In genomic region chr2:32534733-32535471, GRCm38 (mm10) we compare ENCODE assay signal across 8 mouse cellular contexts. TPM values are rescaled to one million over a fixed set of nuclear protein-coding genes. Genes with fewer than 3 reads are reported as not detected.
A peak's percentile ranks its signal among the peaks of the same experiment; 100 is the strongest.
DNase-seq lines count a peak whose midpoint lies in the region; ATAC-seq and TF ChIP-seq lines count a peak whose summit lies in the region.

Gene Fam102a, plus strand, starts transcription at chr2:32535332.

- peak within 1 kb of the TSS; percentile 98 for H3K9ac ChIP-seq in hindbrain, embryonic 14.5 days

- POLR2A ChIA-PET in Patski (lab: Charles Lee): interaction anchor here (0.6 to 1.0 kb wide), 3 partner anchors 71 to 172 kb away, joined by 3 to 11 read pairs (median 4); no protein-coding TSS in a partner anchor

- peaks cover 48% of the 10 kb centered on the region for H3K4me1 ChIP-seq in hindbrain, embryonic 14.5 days (replicated peaks; ENCODE audit: control insufficient read depth, insufficient read depth, low read length)

- CTCF ChIA-PET in Patski (lab: Charles Lee): no interaction called here

- no peaks in the 10 kb centered on the region for H3K9me3 ChIP-seq in hindbrain, embryonic 14.5 days (ENCODE audit: control insufficient read depth, low read length)

- in situ Hi-C loops in Patski (cut with MboI; ENCODE audit: low pct_unique_long_range_greater_than_20kb): no loop called here

- peak; percentile 92 for ATAC-seq in Patski
- ATAC-seq in hindbrain, embryonic 14.5 days (ENCODE audit: low FRiP score): peak; percentile 96

- under 1% methylated on average over 65 of the region's 67 CpGs for WGBS in hindbrain, embryonic 14.5 days

- H3K27me3 ChIP-seq in Patski: no peaks in the 10 kb centered on the region
- no peaks in the 10 kb centered on the region for H3K27me3 ChIP-seq in hindbrain, embryonic 14.5 days (ENCODE audit: control insufficient read depth, insufficient read depth, low read length)

- H3K36me3 ChIP-seq in hindbrain, embryonic 14.5 days (replicated peaks; ENCODE audit: control insufficient read depth, insufficient read depth): no peaks in the 10 kb centered on the region

- peak within 1 kb of the TSS; percentile 93 for H3K27ac ChIP-seq in hindbrain, embryonic 14.5 days

- peak within 1 kb of the TSS; percentile 94 for H3K4me3 ChIP-seq in hindbrain, embryonic 14.5 days (replicated peaks; ENCODE audit: low read length)

- peak; percentile 73 for DNase-seq in Patski (ENCODE audit: low read depth, low spot score)
- DNase-seq in cerebellum, postnatal 14 days: peak; percentile 100
- peak; percentile 97 to 98 for DNase-seq in frontal cortex, postnatal 25 days (ENCODE audit: low spot score in 2 of 2)
- DNase-seq in hindbrain, embryonic 14.5 days (ENCODE audit: low spot score): peak; percentile 96
- peak; percentile 97 for DNase-seq in left cerebral cortex, adult 11 months (ENCODE audit: low spot score)
- DNase-seq in lung, postnatal 4 days: peak; percentile 99
- peak; percentile 94 for DNase-seq in retina, postnatal 7 days (ENCODE audit: low read depth, low spot score)
- peak; percentile 97 for DNase-seq in urinary bladder, adult 2 months (ENCODE audit: low spot score)

- peak within 1 kb of the TSS; percentile 88 for H3K4me2 ChIP-seq in hindbrain, embryonic 14.5 days (replicated peaks)

- no peak for TF ChIP-seq CTCF in Patski (IDR thresholded peaks at IDR 0.05)

RNA-seq across cellular contexts. Expression of gene Fam102a, which starts in this region (rescaled TPM):
- polyA plus RNA-seq in Patski (2021): 11.8 TPM
- 7.8 and 8.3 TPM in 2 replicates for polyA plus RNA-seq in hindbrain, embryonic 14.5 days (2014; fragmentation: Nextera tagmentation; extraction: Ambion mirVana)
- polyA plus RNA-seq in urinary bladder, adult 2 months (2012; rRNA removed): 17.1 and 25.9 TPM in 2 replicates

Comparison
In these comparisons a context has a peak if more than half of its experiments do, and no peak if none do; other contexts are left out.
1. Peak in every context shown above with its lines: DNase-seq, ATAC-seq, H3K4me3 ChIP-seq and H3K27ac ChIP-seq.